Mouse (Mus musculus): ENCODE measurements around the gene Uvrag.

GRCm38 (mm10) chr7:99152756-99153155, 11.8 kb upstream of the Uvrag start:
- TF ChIP-seq CTCF (conservative IDR thresholded peaks at IDR 0.05; ENCODE audit: low read length) (no peak), POU5F1 (IDR thresholded peaks at IDR 0.05; ENCODE audit: borderline replicate concordance, low read length) (no peak)
